8 mouse cellular contexts compared by ENCODE assay signal in the genomic region with DNA sequence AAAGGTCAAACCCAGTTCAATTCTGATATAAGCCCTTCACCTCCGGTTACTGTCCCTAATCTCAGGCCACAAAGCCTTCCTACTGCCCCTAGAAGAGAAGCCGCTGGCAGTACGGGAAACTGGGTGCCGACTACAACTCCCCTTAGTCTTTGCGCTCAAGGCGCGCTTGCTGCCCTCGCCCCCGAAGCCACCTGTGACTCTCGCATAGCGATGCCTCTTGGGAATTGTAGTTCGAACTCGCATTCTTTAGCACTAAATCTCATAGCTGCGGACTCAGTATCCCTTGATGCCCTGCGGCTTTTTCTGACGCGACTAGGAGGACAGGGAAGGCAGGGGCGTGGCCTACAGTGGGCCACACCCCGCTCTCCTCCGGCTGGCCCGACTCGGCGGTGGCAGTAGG. TPM values are rescaled to one million over a fixed set of nuclear protein-coding genes. Genes with fewer than 3 reads are reported as not detected.
A peak's percentile ranks its signal among the peaks of the same experiment; 100 is the strongest.
DNase-seq lines count a peak whose midpoint lies in the region; ATAC-seq and TF ChIP-seq lines count a peak whose summit lies in the region.

Gene Gtpbp2, plus strand, starts transcription at position 347 of the 400 bp plus-strand sequence.

- no peaks in the 10 kb centered on the region for H3K27me3 ChIP-seq in MEL (ENCODE audit: control insufficient read depth in 1 of 2, insufficient read depth in 2 of 2, low read length in 2 of 2)
- H3K27me3 ChIP-seq in forebrain, embryonic 16.5 days (replicated peaks; ENCODE audit: control insufficient read depth, insufficient read depth, low read length) = no peaks in the 10 kb centered on the region; the same call in 1 of the 2 replicates
- no peaks in the 10 kb centered on the region for H3K27me3 ChIP-seq in lung, embryonic 14.5 days (ENCODE audit: insufficient read depth, low read length)

- peak; percentile 99 for DNase-seq in MEL (ENCODE audit: low read depth, low spot score)
- DNase-seq in cerebellum, adult 18-20 months = peak; percentile 95 to 99
- peak; percentile 89 to 90 for DNase-seq in heart, postnatal 36 days
- DNase-seq in layer of hippocampus, adult 2 months (ENCODE audit: low spot score in 2 of 2) = peak; percentile 95 to 99
- peak; percentile 100 for DNase-seq in lung, embryonic 14.5 days
- DNase-seq in thymus, postnatal 10 days (ENCODE audit: low spot score in 2 of 2) = peak; percentile 93 to 96

- 0 out of 4 replicates have a peak, but pooled peaks of 1 of the 2 experiments have one; percentile 14 for TF ChIP-seq POLR2A in MEL (IDR thresholded peaks at IDR 0.05; ENCODE audit: control insufficient read depth in 1 of 2, insufficient read depth in 1 of 2, low read depth in 1 of 2, low read length in 2 of 2, poor library complexity in 1 of 2)
- no peak for TF ChIP-seq POLR2A in olfactory bulb, adult 2 months (IDR thresholded peaks at IDR 0.05; ENCODE audit: insufficient read depth, low read depth, low read length)

- peaks cover 0 to 27% of the 10 kb centered on the region in 2 experiments; a peak in 3 of 4 replicates for H3K36me3 ChIP-seq in MEL (ENCODE audit: control insufficient read depth in 1 of 2, insufficient read depth in 2 of 2, low read length in 2 of 2)
- H3K36me3 ChIP-seq in forebrain, embryonic 16.5 days (ENCODE audit: control insufficient read depth, insufficient read depth) = peaks cover 7% of the 10 kb centered on the region
- H3K36me3 ChIP-seq in lung, embryonic 14.5 days (ENCODE audit: insufficient read depth) = peaks cover 17% of the 10 kb centered on the region

- peaks cover 9% of the 10 kb centered on the region for H3K79me2 ChIP-seq in MEL (ENCODE audit: control insufficient read depth, insufficient read depth, low read length, poor library complexity)

- WGBS in forebrain, embryonic 16.5 days = under 1% methylated on average over 23 of the region's 23 CpGs
- WGBS in lung, embryonic 14.5 days = under 1% methylated on average over 23 of the region's 23 CpGs
- 0% methylated on average over 23 of the region's 23 CpGs for WGBS in olfactory bulb, adult 2 months

- TF ChIP-seq EP300 in MEL (IDR thresholded peaks at IDR 0.05; ENCODE audit: low read depth in 1 of 2, low read length in 2 of 2) = no peak

- peak within 1 kb of the TSS; percentile 88 for H3K27ac ChIP-seq in MEL (ENCODE audit: control insufficient read depth, low read depth, low read length)
- peak within 1 kb of the TSS; percentile 73 for H3K27ac ChIP-seq in forebrain, embryonic 16.5 days (ENCODE audit: low read length)
- peak within 1 kb of the TSS; percentile 90 for H3K27ac ChIP-seq in layer of hippocampus, adult 2 months
- peak within 1 kb of the TSS; percentile 92 for H3K27ac ChIP-seq in lung, embryonic 14.5 days (ENCODE audit: low read depth)
- peak within 1 kb of the TSS; percentile 74 for H3K27ac ChIP-seq in olfactory bulb, adult 2 months (ENCODE audit: insufficient read depth, low read depth, low read length)

- peak within 1 kb of the TSS; percentile 81 for H3K4me2 ChIP-seq in forebrain, embryonic 16.5 days (ENCODE audit: low read length)
- peak within 1 kb of the TSS; percentile 94 for H3K4me2 ChIP-seq in lung, embryonic 14.5 days

- no peak for TF ChIP-seq RAD21 in MEL (IDR thresholded peaks at IDR 0.05; ENCODE audit: low read depth, low read length)

- intact Hi-C loops in heart, postnatal 36 days (cut with DNase I) = loop anchor here (10.0 kb wide), 1 partner anchor 596 kb away; the partner anchor contains the start of gene Slc35b2

- peak; percentile 98 for ATAC-seq in forebrain, embryonic 16.5 days
- ATAC-seq in lung, embryonic 14.5 days (ENCODE audit: insufficient read depth) = peak; percentile 95

- peak within 1 kb of the TSS; percentile 83 for H3K9ac ChIP-seq in MEL (ENCODE audit: control insufficient read depth, low read depth, low read length, poor library complexity, severe bottlenecking)
- peak within 1 kb of the TSS; percentile 73 for H3K9ac ChIP-seq in forebrain, embryonic 16.5 days (replicated peaks; ENCODE audit: low read depth, low read length)
- H3K9ac ChIP-seq in lung, embryonic 14.5 days = peak within 1 kb of the TSS; percentile 84

- peaks cover 18 to 41% of the 10 kb centered on the region in 2 experiments; a peak in 3 of 4 replicates for H3K4me1 ChIP-seq in MEL (ENCODE audit: control insufficient read depth in 1 of 2, insufficient read depth in 2 of 2, low read length in 2 of 2)
- peaks cover 22% of the 10 kb centered on the region for H3K4me1 ChIP-seq in forebrain, embryonic 16.5 days (replicated peaks; ENCODE audit: control insufficient read depth, insufficient read depth, low read length)
- H3K4me1 ChIP-seq in lung, embryonic 14.5 days (ENCODE audit: insufficient read depth) = peaks cover 17% of the 10 kb centered on the region; the same call in 1 of the 2 replicates
- peaks cover 12% of the 10 kb centered on the region for H3K4me1 ChIP-seq in olfactory bulb, adult 2 months (ENCODE audit: control insufficient read depth, insufficient read depth, low read length)

- H3K4me3 ChIP-seq in MEL (ENCODE audit: control insufficient read depth in 1 of 2, insufficient read depth in 1 of 2, low read depth in 2 of 2, low read length in 2 of 2) = peak within 1 kb of the TSS; percentile 80 to 84
- peak within 1 kb of the TSS; percentile 59 for H3K4me3 ChIP-seq in forebrain, embryonic 16.5 days (replicated peaks; ENCODE audit: low read length)
- H3K4me3 ChIP-seq in layer of hippocampus, adult 2 months = peak within 1 kb of the TSS; percentile 92
- peak within 1 kb of the TSS; percentile 81 for H3K4me3 ChIP-seq in lung, embryonic 14.5 days (ENCODE audit: low read depth, low read length)
- H3K4me3 ChIP-seq in olfactory bulb, adult 2 months (ENCODE audit: insufficient read depth, low read depth, low read length) = peak within 1 kb of the TSS; percentile 74

- TF ChIP-seq CTCF in MEL (IDR thresholded peaks at IDR 0.05 in 2 of 3, conservative IDR thresholded peaks at IDR 0.05 in 1 of 3; ENCODE audit: control insufficient read depth in 1 of 3, insufficient read depth in 1 of 3, low read depth in 2 of 3, low read length in 3 of 3, poor library complexity in 1 of 3, severe bottlenecking in 1 of 3) = no peak
- TF ChIP-seq CTCF in layer of hippocampus, adult 2 months (conservative IDR thresholded peaks at IDR 0.05) = no peak
- TF ChIP-seq CTCF in lung, embryonic 14.5 days (IDR thresholded peaks at IDR 0.05; ENCODE audit: low read depth) = no peak
- TF ChIP-seq CTCF in olfactory bulb, adult 2 months (IDR thresholded peaks at IDR 0.05; ENCODE audit: insufficient read depth, low read depth, low read length) = no peak

- no peaks in the 10 kb centered on the region for H3K9me3 ChIP-seq in MEL (replicated peaks; ENCODE audit: insufficient read depth, low read length)
- no peaks in the 10 kb centered on the region for H3K9me3 ChIP-seq in forebrain, embryonic 16.5 days (ENCODE audit: control insufficient read depth, low read length)
- no peaks in the 10 kb centered on the region for H3K9me3 ChIP-seq in lung, embryonic 14.5 days (ENCODE audit: low read depth, low read length)

TF ChIP-seq in MEL, 35 proteins besides CTCF, POLR2A, EP300 and RAD21:
- TF ChIP-seq E2F4 (IDR thresholded peaks at IDR 0.05; ENCODE audit: borderline replicate concordance, low read depth, low read length) = peak; percentile 67; the same call in 1 of the 2 replicates
- TF ChIP-seq MAX (IDR thresholded peaks at IDR 0.05; ENCODE audit: low read length) = no peak
- TF ChIP-seq MAZ (IDR thresholded peaks at IDR 0.05; ENCODE audit: low read depth, low read length) = peak; percentile 96
- peak; percentile 36; the same call in 1 of the 2 replicates for TF ChIP-seq TBP (IDR thresholded peaks at IDR 0.05; ENCODE audit: low read depth, low read length)
- peak; percentile 79 for TF ChIP-seq SIN3A (IDR thresholded peaks at IDR 0.05; ENCODE audit: low read length)
- no peak for TF ChIP-seq POLR2AphosphoS2 (IDR thresholded peaks at IDR 0.05; ENCODE audit: low read length)
- TF ChIP-seq NELFE (IDR thresholded peaks at IDR 0.05; ENCODE audit: low read depth, low read length) = peak; percentile 42
- TF ChIP-seq HCFC1 (IDR thresholded peaks at IDR 0.05; ENCODE audit: low read depth, low read length) = peak; percentile 96
- TF ChIP-seq NRF1 (IDR thresholded peaks at IDR 0.05; ENCODE audit: insufficient read depth, low read depth, low read length, poor library complexity, severe bottlenecking) = peak; percentile 46; the same call in 1 of the 2 replicates
- TF ChIP-seq SMC3 (IDR thresholded peaks at IDR 0.05; ENCODE audit: low read depth, low read length) = no peak
- no peak for TF ChIP-seq ZNF384 (IDR thresholded peaks at IDR 0.05; ENCODE audit: low read depth, low read length)
- TF ChIP-seq KAT2A (conservative IDR thresholded peaks at IDR 0.05; ENCODE audit: low read depth, low read length) = peak; percentile 99
- peak; percentile 85 for TF ChIP-seq ELF1 (IDR thresholded peaks at IDR 0.05; ENCODE audit: low read depth, low read length)
- no peak for TF ChIP-seq GABPA (IDR thresholded peaks at IDR 0.05; ENCODE audit: low read depth, low read length)
- peak; percentile 81 for TF ChIP-seq USF1 (IDR thresholded peaks at IDR 0.05; ENCODE audit: low read depth, low read length)
- peak; percentile 65; the same call in 1 of the 2 replicates for TF ChIP-seq MYC (IDR thresholded peaks at IDR 0.05; ENCODE audit: low read depth, low read length)
- peak; percentile 89 for TF ChIP-seq CHD2 (IDR thresholded peaks at IDR 0.05; ENCODE audit: low read length)
- TF ChIP-seq ETS1 (IDR thresholded peaks at IDR 0.05; ENCODE audit: low read depth, low read length) = 0 out of 2 replicates have a peak, but pooled peaks have one; percentile 35

RNA-seq across cellular contexts. Expression of gene Gtpbp2, which starts in this region (rescaled TPM):
- 18.1 and 27.5 TPM in 2 replicates for total RNA-seq in MEL (2012; rRNA removed)
- 10 to 100 TPM in 1 of 2 experiments, not detected in 1; 46.7 TPM for polyA plus RNA-seq in MEL (2012; ENCODE audit: insufficient read depth in 1 of 2, insufficient read length in 2 of 2, low read depth in 1 of 2, low replicate concordance in 2 of 2, missing spikeins in 1 of 2)
- 39.1 and 47.4 TPM in 2 replicates for polyA plus RNA-seq in forebrain, embryonic 16.5 days (2015; fragmentation: Nextera tagmentation; extraction: Ambion mirVana)
- total RNA-seq in heart, postnatal 36 days (2021) = 10 to 100 TPM; 65.1 to 72.2 TPM
- total RNA-seq in layer of hippocampus, adult 2 months (2021) = 100 to 1,000 TPM; 118 to 138 TPM
- polyA plus RNA-seq in lung, embryonic 14.5 days (2014; fragmentation: Nextera tagmentation; extraction: Ambion mirVana) = 32.8 and 37.9 TPM in 2 replicates
- not detected in 2 replicates for polyA plus RNA-seq in olfactory bulb, adult 2 months (2012; ENCODE audit: insufficient read depth, insufficient read length, low replicate concordance, missing spikeins)

Comparison
In these comparisons a context has a peak if more than half of its experiments do, and no peak if none do; other contexts are left out.
1. Peak in every context shown above with its lines: DNase-seq, ATAC-seq, H3K4me3 ChIP-seq and H3K27ac ChIP-seq.